Mouse (Mus musculus): ENCODE results near the gene 4933403O08Rik.

DNA sequence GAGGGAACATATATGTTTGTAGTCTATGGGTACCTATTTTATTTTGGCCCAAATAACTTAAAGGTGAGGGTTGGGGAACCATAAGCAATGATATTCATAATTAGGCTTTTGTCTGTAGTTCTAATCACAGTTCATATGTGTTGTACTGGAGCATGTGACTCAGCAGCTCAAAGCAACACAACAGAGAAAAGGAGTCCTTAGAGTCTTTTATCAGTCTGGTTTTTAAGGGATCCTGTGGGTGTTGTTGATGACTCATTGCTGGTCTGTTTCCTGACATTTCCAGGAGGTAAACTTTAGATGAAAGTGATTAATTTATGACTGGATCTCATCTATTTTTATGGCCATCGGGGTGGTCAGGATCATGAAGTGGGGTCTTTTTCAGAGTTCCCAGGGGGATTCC is 34.7 kb downstream of the 4933403O08Rik start:
- TF ChIP-seq TAL1 (IDR thresholded peaks at IDR 0.05; ENCODE audit: low read length): no peak
- no peak for TF ChIP-seq GATA1 (IDR thresholded peaks at IDR 0.05; ENCODE audit: low read length)
